Mouse (Mus musculus) hindlimb bud, embryonic 11.5 days (tissue): ENCODE data around the gene Rhot1.
"Not testable (repeated sequence)": the region's sequence is repeated elsewhere in the genome, so short reads cannot be mapped to it uniquely, and the experiment has no call there.

ENCODE experiments used
- DNase-seq: peaks from one replicate; pipeline ENCODE4 v3.0.0-alpha.2; 2012; ENCODE audit warnings: low read depth, low spot score; ENCODE audit errors: extremely low spot score

The Rhot1 gene

DNA sequence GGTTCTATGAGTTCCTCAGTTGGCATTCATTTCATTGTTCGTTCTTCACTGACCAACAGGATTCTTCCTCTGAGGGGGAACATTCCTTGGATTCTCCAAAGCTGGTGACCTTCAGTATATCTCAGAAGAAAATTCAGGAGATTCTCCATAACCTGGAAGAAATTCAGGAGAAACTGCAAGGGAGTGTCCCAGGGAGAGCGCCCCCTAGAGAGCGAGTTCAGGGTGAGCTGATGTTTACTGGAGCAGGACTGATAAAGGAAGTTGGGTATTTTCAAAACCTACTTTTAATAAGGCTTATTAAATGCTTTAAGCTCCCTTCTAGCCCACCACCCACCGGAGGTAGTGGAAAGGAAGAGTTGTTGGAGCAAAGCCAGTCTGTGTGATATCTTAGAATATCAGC is 15.0 kb upstream of the Rhot1 start:
- DNase-seq = no peak

DNA sequence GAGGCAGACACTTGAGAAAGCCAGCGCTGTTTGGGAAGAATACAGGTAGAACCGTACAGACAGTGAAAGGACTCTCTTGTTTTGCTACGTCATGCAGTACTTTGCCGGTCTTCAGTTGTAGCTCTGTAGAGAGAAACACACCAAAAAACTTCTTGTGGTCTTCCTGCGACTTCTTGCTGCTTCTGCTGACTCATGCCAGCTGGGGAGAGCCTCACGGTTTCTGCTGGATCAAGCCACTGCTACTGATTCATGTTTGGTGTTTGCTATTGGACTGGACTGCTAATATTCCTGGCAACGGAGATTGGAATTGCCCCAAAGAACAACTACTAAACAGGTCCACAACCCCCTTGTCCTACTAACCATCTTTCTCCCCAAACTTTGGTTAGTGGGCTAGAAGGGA is 12.5 kb upstream of the Rhot1 start:
- DNase-seq = no peak

DNA sequence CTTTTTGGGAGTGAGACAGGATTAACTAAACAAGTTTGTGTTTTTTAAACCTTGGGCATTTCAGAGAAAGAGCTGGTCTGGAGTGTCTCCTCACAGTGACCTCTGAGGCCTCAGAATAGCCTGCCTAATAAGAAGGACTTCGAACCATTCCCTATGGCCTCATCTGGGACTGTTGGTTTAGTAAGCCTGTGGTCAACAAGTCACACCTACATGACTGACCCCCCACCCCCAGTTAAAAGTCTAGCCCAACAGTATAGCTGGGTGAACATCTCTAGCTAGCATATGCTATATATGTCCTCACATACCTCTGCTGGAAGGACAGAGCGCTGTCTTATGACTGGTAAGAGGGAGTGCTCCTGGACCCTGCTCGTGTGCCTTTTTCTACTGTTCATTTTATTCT is 9.5 kb upstream of the Rhot1 start:
- DNase-seq = no peak

DNA sequence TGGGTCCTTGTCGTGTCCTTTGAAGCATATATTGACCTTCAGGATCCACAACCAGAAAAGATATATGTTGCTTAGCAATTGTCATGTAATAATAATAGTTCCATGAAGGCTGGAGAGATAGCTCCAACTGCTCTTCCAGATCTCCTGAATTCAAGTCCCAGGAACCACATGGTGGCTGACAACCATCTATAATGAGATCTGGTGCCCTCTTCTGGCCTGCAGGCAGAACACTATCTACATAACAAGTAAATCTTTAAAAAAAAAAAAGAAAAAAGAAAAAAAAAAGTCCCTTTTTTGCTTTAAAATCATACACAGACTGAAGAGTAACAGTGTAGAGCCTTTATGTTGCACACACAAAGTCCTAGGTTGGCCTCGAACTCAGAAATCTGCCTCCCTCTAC is 9.0 kb upstream of the Rhot1 start:
- no peak for DNase-seq

DNA sequence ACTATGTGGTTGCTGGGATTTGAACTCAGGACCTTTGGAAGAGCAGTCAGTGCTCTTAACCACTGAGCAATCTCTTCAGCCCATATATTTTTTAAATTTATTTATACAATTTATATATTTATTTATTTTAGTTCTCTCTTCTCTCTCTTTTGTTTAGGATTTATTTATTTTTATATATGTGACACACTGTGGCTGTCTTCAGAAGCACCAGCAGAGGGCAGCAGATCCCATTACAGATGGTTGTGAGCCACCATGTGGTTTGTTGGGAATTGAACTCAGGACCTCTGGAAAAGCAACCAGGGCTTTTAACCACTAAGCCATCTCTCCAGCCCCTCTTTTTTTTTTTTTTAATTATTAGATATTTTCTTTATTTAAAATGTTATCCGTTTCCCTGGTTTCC is 8.5 kb upstream of the Rhot1 start:
- DNase-seq = no peak

DNA sequence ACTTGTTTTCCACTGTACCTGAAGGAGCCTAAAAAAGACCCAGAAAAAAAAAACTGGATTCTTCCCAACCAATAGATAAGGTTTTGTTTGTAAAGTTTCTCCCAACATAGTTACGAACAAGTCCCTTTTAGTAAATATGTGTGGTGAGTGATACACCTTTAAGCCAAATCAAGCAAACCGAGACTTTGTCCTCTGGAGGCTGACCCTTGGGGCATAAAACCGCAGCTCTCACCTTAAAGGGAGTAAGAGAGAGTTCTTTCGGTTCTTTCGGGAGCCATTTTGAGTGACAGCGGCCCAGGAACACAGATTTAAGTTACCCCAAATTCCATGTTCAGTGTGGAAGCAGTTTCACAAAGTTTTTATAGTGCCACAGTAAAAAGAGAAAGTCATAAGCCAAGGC is 6.5 kb upstream of the Rhot1 start:
- DNase-seq = no peak

DNA sequence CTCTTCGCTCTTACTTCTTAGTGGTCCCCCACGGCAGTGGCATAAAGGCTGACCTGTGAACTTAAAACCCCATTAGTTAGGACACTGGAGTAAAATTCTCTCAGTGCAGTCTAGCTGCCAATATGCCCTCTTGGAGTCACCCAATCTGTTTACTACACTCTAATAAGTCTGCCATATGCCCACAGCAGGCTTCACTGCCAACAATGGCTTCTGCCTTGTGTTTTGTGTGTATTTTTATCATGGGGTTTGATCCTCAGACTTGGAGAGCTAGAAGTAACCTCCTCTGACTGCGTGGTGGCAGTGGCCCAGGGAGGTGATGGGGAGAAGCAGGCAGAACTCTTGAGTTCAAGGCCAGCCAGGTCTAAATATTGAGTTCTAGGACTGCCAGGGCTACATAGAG is 4.8 kb upstream of the Rhot1 start:
- no peak for DNase-seq

DNA sequence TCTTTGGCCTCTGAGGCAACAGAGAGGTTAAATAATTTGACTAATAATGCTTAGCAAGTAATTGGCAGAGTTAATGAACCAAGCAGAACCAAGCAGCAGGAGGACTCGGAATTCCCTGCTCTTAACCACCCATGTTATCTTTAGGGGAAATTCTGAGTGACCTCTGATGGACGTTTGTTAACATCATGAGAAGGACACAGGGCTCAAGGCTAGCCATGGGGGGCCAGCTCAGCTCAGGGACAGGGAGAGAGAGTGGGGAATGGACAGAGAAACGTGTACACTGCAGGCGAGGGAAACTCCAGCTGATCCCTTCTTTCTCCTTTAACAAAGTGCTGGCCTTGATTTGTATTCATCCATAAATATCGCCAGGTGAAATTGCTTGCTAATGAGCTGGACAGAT is 3.9 kb upstream of the Rhot1 start:
- DNase-seq = no peak

DNA sequence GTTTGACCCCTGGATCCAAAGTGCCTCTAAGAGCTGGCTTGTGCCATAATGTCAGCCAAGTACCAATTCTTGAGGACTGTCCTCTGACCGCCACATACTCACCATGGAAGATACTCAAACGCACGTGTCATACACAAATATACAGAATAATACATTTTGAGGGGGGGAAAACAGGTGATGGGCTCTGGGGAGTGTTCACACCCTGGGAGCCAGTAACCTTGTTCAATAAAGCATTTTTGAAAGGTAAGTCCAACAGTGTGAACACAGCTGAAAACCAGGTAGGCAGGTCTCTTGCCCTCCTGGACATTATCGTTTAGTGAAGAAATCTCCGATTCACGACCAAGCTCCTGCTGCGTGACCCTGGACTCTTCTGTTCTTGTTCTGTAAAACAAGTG is 357 bp upstream of the Rhot1 start:
- DNase-seq = no peak

DNA sequence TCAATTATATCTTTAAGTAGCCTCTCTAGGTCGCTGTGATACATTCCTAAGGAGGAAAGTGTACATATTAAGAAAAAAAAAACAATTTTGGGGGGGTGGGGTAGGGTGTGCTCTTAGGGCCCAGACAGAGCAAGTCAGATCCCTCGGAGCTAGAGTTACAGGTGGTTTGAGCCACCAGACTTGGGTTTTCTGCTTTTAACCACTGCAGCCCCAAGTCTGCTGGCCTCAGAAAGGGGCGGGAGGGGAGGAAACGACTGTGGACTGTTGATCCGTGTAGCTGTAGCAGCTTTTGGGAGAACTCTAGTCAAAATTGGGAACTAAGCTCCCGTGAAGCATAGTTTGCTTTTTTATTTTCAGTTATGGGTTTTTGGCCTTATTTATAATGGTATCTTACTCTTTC is 1.5 kb downstream of the Rhot1 start:
- DNase-seq = no peak

DNA sequence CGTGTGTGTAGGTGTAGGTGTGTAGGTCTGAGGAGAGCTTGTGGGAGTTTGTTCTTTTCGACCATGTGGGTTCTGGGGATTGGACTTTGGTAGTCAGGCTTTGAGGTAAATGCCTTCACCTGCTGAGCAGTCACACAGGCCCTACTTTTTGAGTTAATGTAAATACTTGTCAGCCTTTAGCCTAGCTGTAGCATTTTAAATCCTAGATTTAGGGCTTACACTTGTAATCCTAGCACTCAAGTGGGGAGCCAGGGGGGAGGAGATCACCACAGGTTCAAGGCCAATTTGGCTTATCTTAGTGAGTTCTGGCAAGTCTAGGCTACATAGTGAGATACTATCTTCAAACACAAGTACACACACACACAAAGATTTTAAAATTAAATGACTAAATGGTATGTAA is 3.5 kb downstream of the Rhot1 start:
- no peak for DNase-seq

DNA sequence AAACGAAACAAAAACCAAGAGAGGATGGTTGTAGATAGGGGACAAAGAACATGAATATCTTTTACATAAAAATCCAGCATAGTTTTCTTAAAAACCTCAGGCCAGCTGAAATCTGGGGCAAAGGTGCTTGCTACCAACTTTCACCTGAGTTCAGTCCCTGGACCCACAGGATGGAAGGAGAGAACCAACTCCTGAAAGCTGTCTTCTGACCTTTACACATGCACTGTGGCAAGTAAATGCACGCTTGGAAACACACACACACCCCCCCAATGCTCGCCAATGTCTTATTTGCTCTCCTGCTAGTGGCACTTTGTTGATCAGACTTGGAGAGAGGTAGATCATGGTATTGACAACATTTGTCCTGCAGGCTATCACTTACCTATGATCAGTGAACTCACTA is 6.5 kb downstream of the Rhot1 start:
- no peak for DNase-seq

DNA sequence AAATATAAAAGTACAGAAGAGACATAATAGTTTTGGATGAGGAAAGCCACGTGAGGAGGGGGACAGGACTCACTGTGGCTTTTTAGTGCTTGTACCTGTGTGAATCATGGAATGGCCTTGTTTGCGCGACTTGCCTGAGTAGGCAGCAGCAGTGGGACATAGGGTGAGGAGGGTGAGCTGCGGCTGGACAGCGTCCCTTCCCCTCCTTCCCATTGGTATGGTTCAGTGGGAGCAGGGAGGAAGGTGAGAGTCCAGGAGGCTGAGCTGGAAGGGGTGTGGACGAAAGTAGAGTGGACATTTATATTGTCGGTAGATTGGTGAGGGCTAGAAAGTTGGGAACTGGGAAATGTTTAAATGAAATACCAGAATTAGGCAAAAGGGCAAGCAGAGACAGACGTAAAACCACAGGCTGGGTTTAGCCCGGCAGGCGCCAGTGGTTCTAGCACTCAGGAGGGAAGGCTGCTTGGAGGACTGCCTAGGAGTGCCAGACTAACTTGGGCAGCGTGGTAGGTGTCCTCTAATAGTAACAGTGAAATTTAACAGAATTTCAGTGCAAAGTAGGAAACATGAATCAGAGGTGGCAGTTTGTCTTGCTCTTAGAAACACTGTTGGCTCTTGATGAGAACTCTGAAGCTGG is 10.0 kb downstream of the Rhot1 start:
- no peak for DNase-seq

DNA sequence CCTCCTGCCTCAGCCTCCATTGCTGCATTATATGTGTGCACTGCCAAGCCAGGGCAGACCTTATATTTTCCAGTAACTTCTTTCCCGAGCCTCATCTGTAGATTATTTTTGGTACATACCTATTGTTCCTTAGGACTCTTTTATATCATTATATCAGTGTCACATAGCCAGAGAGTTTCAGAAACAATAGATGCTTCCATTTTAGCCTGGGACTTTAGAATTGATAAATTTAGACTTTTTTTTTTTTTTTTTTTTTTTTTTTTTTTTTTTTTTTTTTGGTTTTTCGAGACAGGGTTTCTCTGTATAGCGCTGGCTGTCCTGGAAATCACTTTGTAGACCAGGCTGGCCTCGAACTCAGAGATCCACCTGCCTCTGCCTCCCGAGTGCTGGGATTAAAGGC is 21.2 kb downstream of the Rhot1 start:
- not testable (repeated sequence) for DNase-seq

DNA sequence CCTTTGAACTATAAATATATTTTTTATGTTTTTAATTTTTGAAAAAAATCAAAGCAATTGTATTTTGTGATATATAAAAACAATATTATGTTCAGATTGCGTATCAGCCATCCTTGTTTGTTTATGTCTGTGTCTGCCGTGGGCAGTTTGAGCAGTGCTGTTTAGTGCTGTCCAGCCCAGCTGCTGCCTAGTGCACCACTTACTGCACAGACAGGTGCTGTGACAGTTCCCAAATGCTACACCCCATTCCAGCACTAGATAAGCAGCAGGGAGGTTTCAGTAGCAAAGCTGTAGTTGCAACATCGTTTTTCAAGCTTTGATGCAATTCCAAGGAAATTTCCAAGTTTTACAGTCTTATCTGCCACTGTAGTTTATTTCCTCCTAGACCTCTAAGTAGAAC is 28.5 kb downstream of the Rhot1 start:
- no peak for DNase-seq

DNA sequence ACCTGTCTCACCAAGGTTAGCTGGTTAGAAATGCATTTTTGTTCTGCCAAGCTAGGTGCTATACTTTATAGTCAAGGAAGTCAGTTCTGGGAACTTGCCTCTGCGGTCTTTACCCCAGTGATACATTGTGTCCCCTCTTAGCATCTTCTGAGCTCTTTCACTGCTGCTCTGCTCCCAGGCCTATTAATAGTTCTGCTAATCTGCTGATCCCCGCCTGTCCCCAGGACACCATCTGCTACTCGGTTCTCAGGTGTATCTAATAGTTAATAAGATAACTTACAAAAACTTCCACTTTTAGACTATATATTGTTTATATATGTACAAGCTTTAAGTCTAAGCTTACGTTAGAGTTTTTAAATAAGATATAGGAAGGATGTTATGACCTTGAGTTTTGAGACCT is 29.5 kb downstream of the Rhot1 start:
- no peak for DNase-seq

DNA sequence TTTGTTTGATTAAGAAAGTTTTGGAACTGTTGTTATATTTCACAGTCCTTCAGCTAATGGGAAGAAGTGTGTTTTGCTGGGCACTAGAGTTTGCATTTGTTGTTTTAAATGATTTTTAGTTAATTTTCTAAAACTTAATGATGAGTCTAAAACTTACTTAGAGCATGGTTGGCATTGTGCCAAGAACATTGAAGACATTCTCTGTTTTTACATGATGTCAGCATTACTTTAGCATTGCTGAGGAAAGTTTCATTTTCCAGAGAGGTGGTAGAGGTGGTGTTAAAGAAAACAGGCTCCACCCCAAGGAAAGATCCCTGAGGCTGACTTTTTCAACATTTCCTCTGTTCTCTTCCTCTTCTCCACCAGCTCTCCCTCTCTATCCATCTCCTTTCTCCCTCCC is 38.2 kb downstream of the Rhot1 start:
- no peak for DNase-seq

DNA sequence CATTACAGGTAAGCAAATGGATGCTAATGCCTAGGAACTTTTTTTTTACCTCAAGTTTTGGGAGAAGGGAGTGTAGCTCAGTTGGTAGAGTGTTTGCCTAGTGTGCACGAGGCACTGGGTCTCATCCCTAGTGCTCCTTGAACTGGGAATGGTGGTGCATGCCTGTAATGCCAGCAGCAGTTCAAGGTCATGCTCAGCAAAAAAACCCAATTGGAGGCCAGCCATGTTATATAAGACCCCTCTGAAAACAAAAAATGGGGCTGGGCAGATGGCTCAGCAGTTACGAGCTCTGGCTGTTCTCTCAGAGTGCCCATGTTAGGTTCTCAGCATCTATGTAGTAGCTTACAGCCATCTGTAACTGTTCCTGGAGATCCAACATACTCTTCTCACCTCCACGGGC is 39.7 kb downstream of the Rhot1 start:
- DNase-seq = no peak

DNA sequence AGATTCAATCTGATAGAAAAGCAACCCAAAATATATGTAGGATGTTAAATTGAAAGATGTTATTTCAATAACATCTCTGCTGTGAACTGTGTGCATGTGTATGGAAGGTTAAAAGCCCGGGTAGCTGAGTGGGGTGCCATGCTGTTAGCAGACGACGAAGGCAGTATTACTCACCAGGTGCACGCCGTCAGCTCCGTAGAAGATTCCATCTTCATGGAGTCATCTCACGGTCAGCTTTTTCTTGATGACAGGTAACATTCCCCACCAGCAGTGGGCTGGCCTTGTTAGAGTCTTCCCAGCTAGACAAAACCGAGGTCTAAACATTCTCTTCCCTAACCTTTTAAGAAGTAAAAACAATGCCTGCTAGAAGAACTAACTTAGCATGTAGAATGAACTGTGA is 55.3 kb downstream of the Rhot1 start:
- no peak for DNase-seq

DNA sequence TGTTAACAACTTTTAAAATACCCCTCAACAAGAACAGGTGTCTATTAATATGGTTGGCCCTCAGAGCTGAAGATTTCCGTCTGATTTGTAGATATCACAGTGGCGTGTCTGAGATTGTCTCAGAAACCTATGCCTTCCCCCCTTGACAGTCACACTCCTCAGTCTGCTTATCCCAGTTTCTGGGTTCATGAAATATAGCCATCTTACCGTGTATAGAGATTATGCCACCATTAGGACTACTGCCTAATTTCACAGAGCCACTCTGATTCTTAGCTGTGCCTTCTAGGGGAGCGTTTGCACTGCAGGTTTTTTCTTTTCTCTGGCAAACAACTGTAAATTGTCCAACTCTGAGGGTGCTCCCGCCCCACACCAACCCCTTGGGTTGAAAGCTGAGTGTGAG is 62.3 kb downstream of the Rhot1 start:
- no peak for DNase-seq

DNA sequence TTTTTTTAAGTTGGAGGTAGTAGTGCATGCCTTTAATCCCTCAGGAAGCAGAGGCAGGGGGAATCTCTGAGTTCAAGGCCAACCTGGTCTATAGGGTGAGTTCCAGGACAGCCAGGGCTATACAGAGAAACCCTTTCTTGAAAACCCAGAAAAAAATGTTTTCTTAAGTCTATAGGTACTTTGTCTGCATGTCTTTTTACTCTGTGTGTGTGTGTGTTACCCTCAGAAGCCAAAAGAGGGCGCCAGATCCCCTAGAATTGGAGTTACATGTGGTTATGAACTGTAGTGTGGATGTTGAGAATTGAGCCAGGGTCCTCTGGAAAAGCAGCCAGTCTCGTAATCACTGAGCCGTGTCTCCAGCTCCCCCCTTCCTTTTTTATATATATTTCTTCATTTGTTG is 66.2 kb downstream of the Rhot1 start:
- DNase-seq = no peak

DNA sequence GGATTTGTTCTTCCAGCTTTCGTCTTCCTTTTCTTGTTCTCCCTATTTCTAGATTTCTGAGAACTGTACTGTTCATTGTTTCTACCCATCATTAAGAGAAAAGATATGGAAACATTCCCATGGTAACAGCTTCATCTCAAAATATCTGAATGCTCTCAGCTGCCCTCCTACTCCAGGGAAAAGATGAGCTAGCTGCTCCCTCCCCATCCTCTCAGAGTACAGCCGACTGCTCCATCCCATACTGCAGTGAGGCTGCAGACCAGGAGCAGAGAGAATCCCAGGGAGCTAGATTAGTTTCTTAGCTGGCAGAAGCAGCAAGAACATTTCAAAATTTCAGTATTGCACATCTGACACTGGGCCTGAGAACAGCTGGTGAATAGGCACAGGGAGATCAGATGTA is 69.2 kb downstream of the Rhot1 start:
- no peak for DNase-seq

DNA sequence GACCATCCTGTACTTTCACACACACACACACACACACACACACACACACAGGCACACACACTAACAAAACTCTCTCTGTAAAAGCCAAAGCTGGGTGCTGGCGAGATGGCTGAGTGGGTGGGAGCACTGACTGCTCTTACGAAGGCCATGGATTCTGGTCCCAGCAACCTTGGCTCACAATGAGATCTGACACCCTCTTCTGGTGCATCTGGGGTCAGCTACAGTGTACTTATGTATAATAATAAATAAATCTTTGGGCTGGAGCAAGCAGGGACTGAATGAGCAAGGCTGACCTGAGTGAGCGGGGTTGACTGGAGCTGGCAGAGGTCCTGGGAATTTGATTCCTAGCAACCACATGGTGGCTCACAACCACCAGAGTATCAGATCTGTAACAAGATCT is 75.0 kb downstream of the Rhot1 start:
- DNase-seq = no peak

DNA sequence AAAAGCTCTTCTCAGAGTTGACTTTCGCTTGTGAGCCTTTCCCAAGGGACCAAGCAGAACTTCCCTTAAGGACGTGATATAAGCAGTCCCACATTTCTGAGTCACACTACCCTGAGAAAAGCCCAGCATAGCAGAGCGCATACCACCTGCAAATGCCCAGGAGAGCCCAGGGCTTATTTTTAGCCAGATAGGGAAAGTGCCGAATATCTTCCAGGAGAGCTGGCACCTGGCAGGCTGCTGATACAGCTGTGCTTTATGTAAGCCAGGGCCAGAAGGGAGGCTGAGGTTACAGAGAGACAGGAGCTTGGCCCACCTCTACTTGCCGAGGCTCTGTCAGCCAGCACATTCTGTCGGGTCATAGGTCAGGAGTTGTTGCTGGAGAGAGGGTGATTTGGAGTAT is 75.8 kb downstream of the Rhot1 start:
- DNase-seq = no peak
